Mouse (Mus musculus) yolk sac, embryonic 10.5 days (tissue): ENCODE results near the gene Cib4.
A peak's percentile ranks its signal among the peaks of the same experiment; 100 is the strongest.

Experiments used
- DNase-seq: peaks from one replicate; pipeline ENCODE4 v3.0.0-alpha.2; 2017; ENCODE audit warnings: low spot score

Gene Cib4

GRCm38 (mm10) chr5:30516376-30516775 lies 29.3 kb downstream of the Cib4 start:
- DNase-seq: peak; percentile 30

- DNase-seq: no peak
Observed at GRCm38 (mm10) chr5:30513111-30513510, 32.5 kb downstream of the Cib4 start.

- DNase-seq: no peak
Observed at GRCm38 (mm10) chr5:30497299-30497698, 48.3 kb downstream of the Cib4 start.

- no peak for DNase-seq
Observed at GRCm38 (mm10) chr5:30496821-30497220, 48.8 kb downstream of the Cib4 start.

- no peak for DNase-seq
Observed at GRCm38 (mm10) chr5:30495288-30495687, 50.3 kb downstream of the Cib4 start.

GRCm38 (mm10) chr5:30494606-30495005 lies 51.0 kb downstream of the Cib4 start:
- no peak for DNase-seq

GRCm38 (mm10) chr5:30493723-30494122 lies 51.9 kb downstream of the Cib4 start:
- DNase-seq: no peak

GRCm38 (mm10) chr5:30490845-30491244 lies 54.8 kb downstream of the Cib4 start:
- no peak for DNase-seq

GRCm38 (mm10) chr5:30490215-30490614 lies 55.4 kb downstream of the Cib4 start:
- DNase-seq: no peak

GRCm38 (mm10) chr5:30485136-30485535 lies 60.5 kb downstream of the Cib4 start:
- no peak for DNase-seq

GRCm38 (mm10) chr5:30484591-30484990 lies 61.0 kb downstream of the Cib4 start:
- DNase-seq: no peak

GRCm38 (mm10) chr5:30483533-30483932 lies 62.1 kb downstream of the Cib4 start:
- no peak for DNase-seq

- peak; percentile 55 for DNase-seq
Observed at GRCm38 (mm10) chr5:30482319-30482718, 63.3 kb downstream of the Cib4 start.

- DNase-seq: peak; percentile 10
Observed at GRCm38 (mm10) chr5:30476534-30476933, 69.1 kb downstream of the Cib4 start.

GRCm38 (mm10) chr5:30472148-30472547 lies 73.5 kb downstream of the Cib4 start:
- peak; percentile 60 for DNase-seq

- no peak for DNase-seq
Observed at GRCm38 (mm10) chr5:30470454-30470853, 75.2 kb downstream of the Cib4 start.

- DNase-seq: no peak
Observed at GRCm38 (mm10) chr5:30466315-30466714, 79.3 kb downstream of the Cib4 start.

- DNase-seq: no peak
Observed at GRCm38 (mm10) chr5:30465861-30466260, 79.8 kb downstream of the Cib4 start, which contains the start of gene 1700001C02Rik. Gene 1700001C02Rik, plus strand, starts transcription at chr5:30466047.

GRCm38 (mm10) chr5:30461821-30462220 lies 83.8 kb downstream of the Cib4 start, which contains the start of gene Otof:
Gene Otof, minus strand, starts transcription at chr5:30461932.
- DNase-seq: no peak

GRCm38 (mm10) chr5:30460155-30460554 lies 85.5 kb downstream of the Cib4 start:
- DNase-seq: no peak

- no peak for DNase-seq
Observed at GRCm38 (mm10) chr5:30456056-30456455, 89.6 kb downstream of the Cib4 start.

- no peak for DNase-seq
Observed at GRCm38 (mm10) chr5:30444327-30444895, 101.2 kb downstream of the Cib4 start.

- no peak for DNase-seq
Observed at GRCm38 (mm10) chr5:30442196-30442595, 103.4 kb downstream of the Cib4 start.

GRCm38 (mm10) chr5:30440308-30440906 lies 105.2 kb downstream of the Cib4 start:
- no peak for DNase-seq
